Mouse (Mus musculus) MN1 (cell line): ENCODE data around the gene Ubxn6.
A peak's percentile ranks its signal among the peaks of the same experiment; 100 is the strongest.

Source experiments
- DNase-seq: peaks from one replicate; pipeline ENCODE4 v3.0.0-alpha.2; 2016; ENCODE audit warnings: low spot score

Gene Ubxn6

GRCm38 (mm10) chr17:56055945-56056678 lies 18.7 kb downstream of the Ubxn6 start:
- DNase-seq, result peak; percentile 79

GRCm38 (mm10) chr17:56054938-56055337 lies 19.9 kb downstream of the Ubxn6 start:
- no peak for DNase-seq

- no peak for DNase-seq
These were observed 23.5 kb downstream of the Ubxn6 start for GRCm38 (mm10) chr17:56051369-56051768.

- peak; percentile 44 for DNase-seq
These were observed 34.0 kb downstream of the Ubxn6 start for GRCm38 (mm10) chr17:56040857-56041163.

GRCm38 (mm10) chr17:56040030-56040856 lies 34.6 kb downstream of the Ubxn6 start, which contains the start of gene Chaf1a:
Chaf1a (plus strand) TSS chr17:56040439.
- DNase-seq, result peak; percentile 100

GRCm38 (mm10) chr17:56039345-56039744 lies 35.5 kb downstream of the Ubxn6 start:
- DNase-seq, result no peak

- DNase-seq, result peak; percentile 69
These were observed 36.1 kb downstream of the Ubxn6 start for GRCm38 (mm10) chr17:56038583-56039261.

- DNase-seq, result no peak
These were observed 37.9 kb downstream of the Ubxn6 start for GRCm38 (mm10) chr17:56036901-56037287.

GRCm38 (mm10) chr17:56036176-56036900 lies 38.5 kb downstream of the Ubxn6 start, which contains the start of gene Sh3gl1:
Sh3gl1 (minus strand) TSS chr17:56036635.
- peak; percentile 99 for DNase-seq

- no peak for DNase-seq
These were observed 39.6 kb downstream of the Ubxn6 start for GRCm38 (mm10) chr17:56035216-56035615.

GRCm38 (mm10) chr17:56034726-56035100 lies 40.1 kb downstream of the Ubxn6 start:
- no peak for DNase-seq

- no peak for DNase-seq
These were observed 40.6 kb downstream of the Ubxn6 start for GRCm38 (mm10) chr17:56034040-56034725.

- no peak for DNase-seq
These were observed 42.0 kb downstream of the Ubxn6 start for GRCm38 (mm10) chr17:56032831-56033230.

GRCm38 (mm10) chr17:56032127-56032733 lies 42.6 kb downstream of the Ubxn6 start:
- no peak for DNase-seq

- DNase-seq, result no peak
These were observed 43.4 kb downstream of the Ubxn6 start for GRCm38 (mm10) chr17:56031431-56031830.

GRCm38 (mm10) chr17:56030919-56031318 lies 43.9 kb downstream of the Ubxn6 start:
- peak; percentile 87 for DNase-seq

- no peak for DNase-seq
These were observed 44.5 kb downstream of the Ubxn6 start for GRCm38 (mm10) chr17:56030238-56030870.

GRCm38 (mm10) chr17:56027801-56028441 lies 46.9 kb downstream of the Ubxn6 start:
- no peak for DNase-seq

- DNase-seq, result no peak
These were observed 47.9 kb downstream of the Ubxn6 start for GRCm38 (mm10) chr17:56026881-56027280.

- no peak for DNase-seq
These were observed 48.5 kb downstream of the Ubxn6 start for GRCm38 (mm10) chr17:56026303-56026702.
